Comparison of ENCODE assay signal across 24 mouse cellular contexts in genomic region chr4:53178489-53178888, GRCm38 (mm10). TPM values are rescaled to one million over a fixed set of nuclear protein-coding genes. Genes with fewer than 3 reads are reported as not detected.
DNase-seq lines count a peak whose midpoint lies in the region; ATAC-seq and TF ChIP-seq lines count a peak whose summit lies in the region.
"Had no signal": no experiment of that assay in that cellular context is flagged by ENCODE, and none has a peak within 500 bp of the region (broad histone marks: within the 10 kb centered on the region; RNA-seq: fewer than 3 reads in every experiment).

No protein-coding gene starts in this region.

- H3K4me3 ChIP-seq in heart, embryonic 11.5 days (ENCODE audit: low read depth, low read length) = no peak overlapping the region
- H3K4me3 ChIP-seq in kidney, postnatal 0 days (replicated peaks; ENCODE audit: low read depth, low read length) = no peak overlapping the region
- no peak overlapping the region for H3K4me3 ChIP-seq in limb, embryonic 13.5 days
- no peak overlapping the region for H3K4me3 ChIP-seq in limb, embryonic 10.5 days
- H3K4me3 ChIP-seq in embryonic facial prominence, embryonic 10.5 days = no peak overlapping the region
- no peak overlapping the region for H3K4me3 ChIP-seq in midbrain, embryonic 13.5 days (replicated peaks)
- H3K4me3 ChIP-seq: embryonic facial prominence, embryonic 13.5 days; forebrain, embryonic 13.5 days; forebrain, embryonic 15.5 days had no signal

- no peaks in the 10 kb centered on the region for H3K4me1 ChIP-seq in heart, embryonic 11.5 days (ENCODE audit: control insufficient read depth, insufficient read depth, low read length)
- no peaks in the 10 kb centered on the region for H3K4me1 ChIP-seq in kidney, postnatal 0 days (replicated peaks; ENCODE audit: insufficient read depth, low read length)
- peaks cover 29% of the 10 kb centered on the region for H3K4me1 ChIP-seq in limb, embryonic 13.5 days
- H3K4me1 ChIP-seq in limb, embryonic 10.5 days = peaks cover 19% of the 10 kb centered on the region
- H3K4me1 ChIP-seq in embryonic facial prominence, embryonic 10.5 days = peaks cover 21% of the 10 kb centered on the region
- no peaks in the 10 kb centered on the region for H3K4me1 ChIP-seq in midbrain, embryonic 13.5 days (replicated peaks)
- H3K4me1 ChIP-seq: forebrain, embryonic 13.5 days had no signal

- TF ChIP-seq CTCF in kidney, postnatal 0 days (IDR thresholded peaks at IDR 0.05; ENCODE audit: low read depth) = no peak

- no peak overlapping the region for H3K4me2 ChIP-seq in heart, embryonic 11.5 days
- H3K4me2 ChIP-seq in kidney, postnatal 0 days (ENCODE audit: low read length) = no peak overlapping the region
- no peak overlapping the region for H3K4me2 ChIP-seq in limb, embryonic 13.5 days (replicated peaks)
- no peak overlapping the region for H3K4me2 ChIP-seq in midbrain, embryonic 13.5 days (replicated peaks)
- H3K4me2 ChIP-seq: forebrain, embryonic 13.5 days; forebrain, embryonic 15.5 days had no signal

- 70% methylated on average over 7 of the region's 7 CpGs for WGBS in heart, embryonic 11.5 days (ENCODE audit: insufficient replicate concordance)
- WGBS in kidney, postnatal 0 days = 85% methylated on average over 7 of the region's 7 CpGs
- 85% methylated on average over 7 of the region's 7 CpGs for WGBS in limb, embryonic 13.5 days
- 92% methylated on average over 7 of the region's 7 CpGs for WGBS in limb, embryonic 10.5 days
- WGBS in embryonic facial prominence, embryonic 10.5 days = 81% methylated on average over 7 of the region's 7 CpGs
- WGBS in midbrain, embryonic 13.5 days = 91% methylated on average over 7 of the region's 7 CpGs

- no peak overlapping the region for H3K9ac ChIP-seq in heart, embryonic 11.5 days (ENCODE audit: low read depth, low read length)
- no peak overlapping the region for H3K9ac ChIP-seq in kidney, postnatal 0 days (ENCODE audit: low read depth, low read length)
- no peak overlapping the region for H3K9ac ChIP-seq in limb, embryonic 13.5 days
- no peak overlapping the region for H3K9ac ChIP-seq in midbrain, embryonic 13.5 days (replicated peaks)
- H3K9ac ChIP-seq: embryonic facial prominence, embryonic 13.5 days; forebrain, embryonic 13.5 days had no signal

- no peak overlapping the region for H3K27ac ChIP-seq in heart, embryonic 11.5 days (ENCODE audit: low read depth, low read length)
- no peak overlapping the region for H3K27ac ChIP-seq in kidney, postnatal 0 days
- H3K27ac ChIP-seq in limb, embryonic 13.5 days = peak overlapping the region; percentile 33; the same call in 1 of the 2 replicates
- H3K27ac ChIP-seq in limb, embryonic 10.5 days = no peak overlapping the region
- peak overlapping the region; percentile 57 for H3K27ac ChIP-seq in embryonic facial prominence, embryonic 10.5 days (replicated peaks)
- no peak overlapping the region for H3K27ac ChIP-seq in midbrain, embryonic 13.5 days
- H3K27ac ChIP-seq: embryonic facial prominence, embryonic 13.5 days; forebrain, embryonic 13.5 days; forebrain, embryonic 15.5 days had no signal

- no peaks in the 10 kb centered on the region for H3K27me3 ChIP-seq in heart, embryonic 11.5 days (ENCODE audit: control insufficient read depth, insufficient read depth, low read length)
- no peaks in the 10 kb centered on the region for H3K27me3 ChIP-seq in kidney, postnatal 0 days (ENCODE audit: insufficient read depth, low read length)
- no peaks in the 10 kb centered on the region for H3K27me3 ChIP-seq in limb, embryonic 13.5 days
- H3K27me3 ChIP-seq in limb, embryonic 10.5 days (ENCODE audit: low read depth, poor library complexity, severe bottlenecking) = no peaks in the 10 kb centered on the region
- H3K27me3 ChIP-seq in embryonic facial prominence, embryonic 10.5 days (replicated peaks; ENCODE audit: low read depth, poor library complexity, severe bottlenecking) = no peaks in the 10 kb centered on the region
- no peaks in the 10 kb centered on the region for H3K27me3 ChIP-seq in midbrain, embryonic 13.5 days
- H3K27me3 ChIP-seq: CH12.LX; embryonic facial prominence, embryonic 13.5 days; forebrain, embryonic 13.5 days; forebrain, embryonic 15.5 days; Patski had no signal

- no peaks in the 10 kb centered on the region for H3K9me3 ChIP-seq in heart, embryonic 11.5 days (replicated peaks; ENCODE audit: control insufficient read depth, low read length)
- H3K9me3 ChIP-seq in kidney, postnatal 0 days (replicated peaks; ENCODE audit: low read length) = no peaks in the 10 kb centered on the region
- no peaks in the 10 kb centered on the region for H3K9me3 ChIP-seq in limb, embryonic 13.5 days
- H3K9me3 ChIP-seq in limb, embryonic 10.5 days (replicated peaks) = no peaks in the 10 kb centered on the region
- no peaks in the 10 kb centered on the region for H3K9me3 ChIP-seq in embryonic facial prominence, embryonic 10.5 days
- H3K9me3 ChIP-seq in midbrain, embryonic 13.5 days = no peaks in the 10 kb centered on the region
- H3K9me3 ChIP-seq: embryonic facial prominence, embryonic 13.5 days; forebrain, embryonic 13.5 days; forebrain, embryonic 15.5 days; G1E had no signal

- H3K36me3 ChIP-seq in heart, embryonic 11.5 days (ENCODE audit: control insufficient read depth, insufficient read depth, low read length) = no peaks in the 10 kb centered on the region
- no peaks in the 10 kb centered on the region for H3K36me3 ChIP-seq in kidney, postnatal 0 days (ENCODE audit: insufficient read depth, low read length)
- no peaks in the 10 kb centered on the region for H3K36me3 ChIP-seq in limb, embryonic 13.5 days
- H3K36me3 ChIP-seq in limb, embryonic 10.5 days = no peaks in the 10 kb centered on the region
- H3K36me3 ChIP-seq in embryonic facial prominence, embryonic 10.5 days (replicated peaks) = no peaks in the 10 kb centered on the region
- no peaks in the 10 kb centered on the region for H3K36me3 ChIP-seq in midbrain, embryonic 13.5 days
- H3K36me3 ChIP-seq: embryonic facial prominence, embryonic 13.5 days; forebrain, embryonic 15.5 days; G1E had no signal

- DNase-seq in heart, adult 11 months = peak; percentile 72
- DNase-seq in kidney, postnatal 0 days (ENCODE audit: low spot score) = peak; percentile 19
- DNase-seq in kidney, postnatal 10 days = no peak
- no peak for DNase-seq in limb, embryonic 10.5 days (ENCODE audit: low spot score)
- DNase-seq in embryonic facial prominence, embryonic 10.5 days (ENCODE audit: low spot score) = no peak
- DNase-seq: adrenal gland, adult 8-10 months; adrenal gland, postnatal 14 days; adrenal gland, postnatal 36 days; B cell, adult 2 months; cerebellum, adult 11-12 months; cerebellum, adult 2 months; cerebellum, adult 9-10 months; cerebellum, postnatal 25 days had no signal

- no peak for ATAC-seq in heart, embryonic 11.5 days (replicated peaks; ENCODE audit: insufficient number of reproducible peaks, low FRiP score, low TSS enrichment)
- ATAC-seq in kidney, postnatal 0 days (replicated peaks; ENCODE audit: low FRiP score, low read depth) = no peak
- ATAC-seq in limb, embryonic 13.5 days (ENCODE audit: low FRiP score, low read depth) = no peak
- ATAC-seq in midbrain, embryonic 13.5 days = no peak
- ATAC-seq: activated CD4-positive, CD25-positive, alpha-beta regulatory T cell, adult 4 months; CD4-positive, CD25-positive, alpha-beta regulatory T cell, adult 4 months; forebrain, embryonic 13.5 days; forebrain, embryonic 15.5 days; Patski had no signal

RNA-seq across cellular contexts. Expression of gene Abca1, which starts 18.8 kb away (rescaled TPM):
- polyA plus RNA-seq in heart, embryonic 11.5 days (2014; fragmentation: Nextera tagmentation; extraction: Ambion mirVana) = 2.5 and 2.8 TPM in 2 replicates
- 3.7 and 4.7 TPM in 2 replicates for polyA plus RNA-seq in kidney, postnatal 0 days (2015; fragmentation: Nextera tagmentation; extraction: Ambion mirVana)
- polyA plus RNA-seq in limb, embryonic 13.5 days (2015; fragmentation: Nextera tagmentation; extraction: Ambion mirVana) = 7.3 and 7.8 TPM in 2 replicates
- 2.3 and 3.2 TPM in 2 replicates for polyA plus RNA-seq in limb, embryonic 10.5 days (2016; fragmentation: Nextera tagmentation; extraction: Ambion mirVana)
- 2.9 and 3.6 TPM in 2 replicates for polyA plus RNA-seq in embryonic facial prominence, embryonic 10.5 days (2016; fragmentation: Nextera tagmentation; extraction: Ambion mirVana)
- 8.3 and 8.7 TPM in 2 replicates for polyA plus RNA-seq in midbrain, embryonic 13.5 days (2015; fragmentation: Nextera tagmentation; extraction: Ambion mirVana)

Comparison
In these comparisons a context has a peak if more than half of its experiments do, and no peak if none do; other contexts are left out.
1. DNase-seq: peak in heart, adult 11 months (single experiment) and kidney, postnatal 0 days (single experiment); none in kidney, postnatal 10 days (single experiment), limb, embryonic 10.5 days (single experiment) and embryonic facial prominence, embryonic 10.5 days (single experiment).
2. H3K27ac ChIP-seq: peak in limb, embryonic 13.5 days (single experiment) and embryonic facial prominence, embryonic 10.5 days (single experiment); none in heart, embryonic 11.5 days (single experiment), kidney, postnatal 0 days (single experiment), limb, embryonic 10.5 days (single experiment) and midbrain, embryonic 13.5 days (single experiment).